Mouse (Mus musculus) heart, embryonic 16.5 days (tissue): ENCODE measurements around the gene Galnt12. TPM values are rescaled to one million over a fixed set of nuclear protein-coding genes. Genes with fewer than 3 reads are reported as not detected.
A peak's percentile ranks its signal among the peaks of the same experiment; 100 is the strongest.
"Not testable (repeated sequence)": the region's sequence is repeated elsewhere in the genome, so short reads cannot be mapped to it uniquely, and the experiment has no call there.

Experiments
- ATAC-seq: fragments of 200-750 bp; cut with Nextera tagmentation; replicated peaks from 2 replicates; pipeline ENCODE4 v1.8.0; 2017; ENCODE audit warnings: moderate number of reproducible peaks; ENCODE audit not compliant: insufficient read depth, low FRiP score; ENCODE audit errors: extremely low read depth
- H3K27ac ChIP-seq: fragments of 300-500 bp; sonication (generic); 2 replicates; pipeline ENCODE4 v1.5.1; 2014; ENCODE audit warnings: mild to moderate bottlenecking, low read length, control low read depth, moderate library complexity
- H3K27me3 ChIP-seq: fragments of 300-500 bp; sonication (generic); 2 replicates; pipeline ENCODE4 v1.6.1; 2014; ENCODE audit warnings: low read length, mixed read lengths; ENCODE audit not compliant: control insufficient read depth, insufficient read depth
- H3K36me3 ChIP-seq: fragments of 300-500 bp; sonication (generic); 2 replicates; pipeline ENCODE4 v1.6.1; 2014; ENCODE audit not compliant: control insufficient read depth, insufficient read depth
- H3K4me1 ChIP-seq: fragments of 300-500 bp; sonication (generic); 2 replicates; pipeline ENCODE4 v1.6.1; 2014; ENCODE audit warnings: low read length, mixed read lengths; ENCODE audit not compliant: control insufficient read depth, insufficient read depth
- H3K4me2 ChIP-seq: fragments of 300-500 bp; sonication (generic); 2 replicates; pipeline ENCODE4 v1.6.1; 2014; ENCODE audit warnings: low read depth, mild to moderate bottlenecking, control low read depth, low read length
- H3K4me3 ChIP-seq: fragments of 300-500 bp; sonication (generic); 2 replicates; pipeline ENCODE4 v1.5.1; 2014; ENCODE audit warnings: mild to moderate bottlenecking, control low read depth, low read length
- H3K9ac ChIP-seq: fragments of 300-500 bp; sonication (generic); 2 replicates; pipeline ENCODE4 v1.6.1; 2014; ENCODE audit warnings: low read length, control low read depth
- H3K9me3 ChIP-seq: fragments of 300-500 bp; sonication (generic); replicated peaks from 2 replicates; pipeline ENCODE4 v1.6.1; 2016; ENCODE audit warnings: low read length; ENCODE audit not compliant: control insufficient read depth
- WGBS: fragments of 180-500 bp; shearing (Covaris S2); extraction: QIAGEN DNeasy Blood & Tissue Kit; methylation state at CpG from one replicate; pipeline ENCODE4 v1.1.7; 2014; 5-methylcytosine and 5-hydroxymethylcytosine counted together
- polyA plus RNA-seq: library from polyadenylated mRNA; unstranded; fragments of >200 nt; fragmentation: Nextera tagmentation; extraction: Ambion mirVana; gene quantifications from 2 replicates; pipeline ENCODE4 v1.2.1, GENCODE M21; 2015

Galnt12 gene
- 4.1 and 5.3 TPM in 2 replicates for polyA plus RNA-seq

GRCm38 (mm10) chr4:47091493-47092386 is at the start of gene Galnt12:
TSS of gene Galnt12 (plus strand) at chr4:47091909.
- ATAC-seq = peak; percentile 65
- H3K27ac ChIP-seq = no peak within 1 kb of the TSS

DNA sequence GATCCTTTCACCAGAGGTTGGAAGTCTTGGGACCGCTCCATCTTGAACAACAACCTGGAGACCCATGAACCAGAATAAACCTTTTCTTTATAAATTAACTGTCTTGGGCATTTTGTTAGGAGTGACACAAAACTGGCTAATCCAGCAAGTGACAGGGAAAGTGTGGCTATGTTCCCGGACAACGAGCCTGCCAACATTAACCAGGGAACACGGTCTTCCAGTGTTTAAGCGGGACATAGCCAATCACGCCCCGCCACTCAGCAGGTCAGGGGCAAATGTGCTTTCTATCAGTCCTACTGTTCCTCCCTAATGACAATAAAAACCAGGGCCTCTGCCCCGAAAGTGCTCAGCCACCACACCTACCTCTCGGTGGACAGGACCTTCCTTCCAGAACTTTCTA is 47.8 kb upstream of the Galnt12 start:
- Histone ChIP-seq H3K4me3 (no peak overlapping the region), H3K27me3 (no peaks in the 10 kb centered on the region), H3K27ac (no peak overlapping the region), H3K9me3 (no peaks in the 10 kb centered on the region), H3K36me3 (no peaks in the 10 kb centered on the region), H3K4me2 (no peak overlapping the region), H3K4me1 (no peaks in the 10 kb centered on the region), H3K9ac (no peak overlapping the region)
- ATAC-seq = no peak
- WGBS = 84% methylated on average over 9 of the region's 9 CpGs

More at GRCm38 (mm10) chr4:47091493-47092386, at the start of gene Galnt12:
- H3K27me3 ChIP-seq = peaks cover 23% of the 10 kb centered on the region
- peak within 1 kb of the TSS; percentile 65 for H3K9ac ChIP-seq
- no peaks in the 10 kb centered on the region; the same call in 1 of the 2 replicates for H3K4me1 ChIP-seq
- no peaks in the 10 kb centered on the region for H3K36me3 ChIP-seq
- H3K4me2 ChIP-seq = peak within 1 kb of the TSS; percentile 93
- 2% methylated on average over 67 of the region's 74 CpGs for WGBS
- no peaks in the 10 kb centered on the region for H3K9me3 ChIP-seq
- H3K4me3 ChIP-seq = peak within 1 kb of the TSS; percentile 60

DNA sequence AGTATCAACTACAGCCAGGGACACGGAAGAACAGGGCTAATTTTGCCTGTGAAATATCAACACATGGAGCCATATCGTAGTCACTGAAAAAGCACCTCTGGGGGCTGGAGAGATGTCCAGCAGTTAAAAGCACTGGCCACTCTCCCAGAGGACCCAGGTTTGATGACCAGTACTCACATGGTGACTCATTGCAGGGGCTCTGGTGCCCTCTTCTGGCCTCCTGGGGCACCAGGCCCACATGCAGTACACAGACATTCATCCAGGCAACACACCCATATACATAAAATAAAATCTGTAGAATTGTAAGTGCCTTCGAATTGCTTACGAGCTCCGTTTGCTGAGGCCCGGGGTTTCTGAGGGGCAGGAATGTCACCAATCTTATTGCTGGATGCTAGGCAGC is 44.7 kb upstream of the Galnt12 start:
- ATAC-seq = no peak
- no peaks in the 10 kb centered on the region for H3K9me3 ChIP-seq
- WGBS = 82% methylated on average over 6 of the region's 6 CpGs

GRCm38 (mm10) chr4:47047765-47048164 is 43.9 kb upstream of the Galnt12 start:
- no peak overlapping the region for H3K9ac ChIP-seq
- no peaks in the 10 kb centered on the region for H3K9me3 ChIP-seq
- H3K4me3 ChIP-seq = no peak overlapping the region
- H3K27ac ChIP-seq = no peak overlapping the region
- no peak overlapping the region for H3K4me2 ChIP-seq
- 59% methylated on average over 4 of the region's 4 CpGs for WGBS
- no peaks in the 10 kb centered on the region for H3K36me3 ChIP-seq
- no peaks in the 10 kb centered on the region for H3K4me1 ChIP-seq
- H3K27me3 ChIP-seq = no peaks in the 10 kb centered on the region
- no peak for ATAC-seq

More for the DNA sequence above, 44.7 kb upstream of the Galnt12 start:
- no peak overlapping the region for H3K27ac ChIP-seq
- no peak overlapping the region for H3K4me2 ChIP-seq
- H3K4me3 ChIP-seq = no peak overlapping the region
- H3K27me3 ChIP-seq = no peaks in the 10 kb centered on the region
- no peaks in the 10 kb centered on the region for H3K4me1 ChIP-seq
- H3K9ac ChIP-seq = no peak overlapping the region
- H3K36me3 ChIP-seq = no peaks in the 10 kb centered on the region

DNA sequence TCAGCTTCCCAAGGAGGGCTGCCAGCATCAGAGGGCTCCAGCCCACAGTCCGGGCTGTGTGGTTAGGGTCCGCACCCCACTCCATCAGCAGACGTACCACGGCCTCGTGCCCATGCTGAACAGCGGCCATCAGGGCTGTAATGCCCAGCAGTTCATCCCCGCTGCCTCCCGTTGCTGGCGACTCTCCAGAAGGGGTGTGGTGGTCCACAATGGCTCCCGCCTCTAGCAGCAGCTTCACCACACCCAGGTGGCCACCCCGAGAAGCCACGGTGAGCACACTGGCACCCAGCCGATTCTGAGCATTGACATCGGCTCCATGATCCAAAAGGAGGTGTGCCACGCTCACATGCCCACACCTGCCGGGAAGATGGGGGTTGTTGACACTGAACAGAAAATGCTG is 42.5 kb upstream of the Galnt12 start:
- no peaks in the 10 kb centered on the region for H3K9me3 ChIP-seq
- H3K9ac ChIP-seq = no peak overlapping the region
- 92% methylated on average over 16 of the region's 16 CpGs for WGBS
- no peak overlapping the region for H3K27ac ChIP-seq
- H3K27me3 ChIP-seq = no peaks in the 10 kb centered on the region
- no peaks in the 10 kb centered on the region for H3K4me1 ChIP-seq
- no peaks in the 10 kb centered on the region for H3K36me3 ChIP-seq
- H3K4me3 ChIP-seq = no peak overlapping the region
- no peak overlapping the region for H3K4me2 ChIP-seq
- ATAC-seq = no peak

DNA sequence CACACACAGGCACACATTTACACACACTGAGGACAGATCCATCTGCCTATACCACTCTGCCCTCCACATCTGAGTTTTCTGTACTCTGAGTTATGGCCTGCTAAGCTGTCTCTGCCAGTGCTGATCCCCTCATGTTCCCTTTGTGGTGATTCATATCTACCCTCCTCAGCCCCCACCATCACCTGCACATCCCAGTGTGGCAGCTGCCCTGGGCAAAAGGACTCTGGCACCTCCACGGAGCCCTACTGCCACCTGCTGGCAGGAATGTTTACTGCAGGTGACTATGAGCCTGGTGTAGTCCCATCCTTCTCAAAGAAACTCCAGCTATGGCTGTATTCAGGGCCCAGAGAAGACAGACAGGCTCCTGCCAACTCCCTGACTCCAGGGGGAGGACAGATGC is 41.5 kb upstream of the Galnt12 start:
- no peak overlapping the region for H3K27ac ChIP-seq
- no peak overlapping the region for H3K9ac ChIP-seq
- no peaks in the 10 kb centered on the region for H3K36me3 ChIP-seq
- H3K27me3 ChIP-seq = no peaks in the 10 kb centered on the region
- no peaks in the 10 kb centered on the region for H3K4me1 ChIP-seq
- H3K9me3 ChIP-seq = no peaks in the 10 kb centered on the region
- ATAC-seq = peak; percentile 54; the same call in 1 of the 2 replicates
- H3K4me3 ChIP-seq = no peak overlapping the region
- 4% methylated on average over 1 of the region's 1 CpGs for WGBS
- H3K4me2 ChIP-seq = no peak overlapping the region

DNA sequence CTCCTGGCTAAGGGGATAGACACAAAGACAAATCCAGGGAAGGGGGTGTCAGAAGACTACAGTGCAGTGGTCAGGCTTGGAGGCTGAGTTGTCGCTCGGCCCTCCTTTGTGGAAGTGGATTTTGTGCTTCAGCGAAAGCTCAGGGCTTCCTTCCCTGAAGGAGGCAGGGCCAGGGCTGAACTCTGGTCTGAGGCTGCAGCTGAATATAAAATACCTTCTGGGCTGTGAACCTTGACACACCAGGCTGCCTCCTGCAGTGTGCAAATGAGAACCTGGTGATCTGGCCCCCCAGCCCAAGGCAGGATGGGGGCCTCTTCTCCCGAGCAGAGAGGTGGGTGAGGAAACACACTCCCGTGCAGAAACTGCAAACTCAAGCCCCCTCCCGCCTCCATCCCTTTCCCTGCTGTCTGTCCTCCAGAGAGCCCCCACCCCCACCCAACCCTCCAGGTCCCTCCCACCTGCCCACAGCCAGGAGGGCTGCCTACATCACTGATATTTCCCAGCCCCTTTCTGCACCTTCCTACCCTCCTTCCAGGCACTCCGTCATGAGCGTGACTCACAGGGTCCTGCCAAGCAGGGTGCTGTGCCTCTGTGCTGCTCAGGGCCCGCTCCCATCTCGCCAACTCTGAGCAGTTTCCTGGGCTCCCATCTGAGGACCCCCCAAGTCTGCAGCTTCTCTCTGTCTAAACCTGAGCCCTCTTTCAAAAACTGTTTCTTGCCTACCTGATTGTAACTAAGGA is 40.9 kb upstream of the Galnt12 start:
- Histone ChIP-seq H3K27ac (no peak overlapping the region), H3K9me3 (no peaks in the 10 kb centered on the region), H3K9ac (no peak overlapping the region), H3K4me3 (no peak overlapping the region), H3K4me1 (no peaks in the 10 kb centered on the region), H3K36me3 (no peaks in the 10 kb centered on the region), H3K4me2 (no peak overlapping the region), H3K27me3 (no peaks in the 10 kb centered on the region)
- 35% methylated on average over 10 of the region's 10 CpGs for whole genome bisulfite sequencing
- ATAC-seq = no peak

DNA sequence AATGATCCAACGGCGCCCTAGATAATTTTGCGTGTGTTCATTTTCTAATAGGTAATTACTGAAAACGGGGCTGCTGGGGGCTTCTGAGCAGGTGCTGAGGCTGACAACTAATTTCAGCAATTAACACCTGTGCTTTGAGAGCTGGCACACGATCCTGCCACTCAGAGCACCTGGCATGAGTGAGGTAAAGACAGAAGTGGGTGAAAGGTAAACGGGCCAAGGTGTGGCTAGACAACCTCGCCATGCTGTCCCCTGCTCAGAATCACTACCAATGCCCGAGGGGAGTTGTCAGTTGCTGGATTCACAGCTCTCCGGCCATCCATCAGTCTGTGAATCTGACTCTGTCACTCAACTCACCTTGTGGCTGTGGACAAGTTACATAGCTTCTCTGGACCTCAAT is 39.8 kb upstream of the Galnt12 start:
- H3K4me2 ChIP-seq = no peak overlapping the region
- H3K27ac ChIP-seq = no peak overlapping the region
- H3K4me3 ChIP-seq = no peak overlapping the region
- no peaks in the 10 kb centered on the region for H3K36me3 ChIP-seq
- 69% methylated on average over 9 of the region's 9 CpGs for WGBS
- no peak for ATAC-seq
- H3K9ac ChIP-seq = no peak overlapping the region
- no peaks in the 10 kb centered on the region for H3K9me3 ChIP-seq
- H3K4me1 ChIP-seq = no peaks in the 10 kb centered on the region
- H3K27me3 ChIP-seq = no peaks in the 10 kb centered on the region

DNA sequence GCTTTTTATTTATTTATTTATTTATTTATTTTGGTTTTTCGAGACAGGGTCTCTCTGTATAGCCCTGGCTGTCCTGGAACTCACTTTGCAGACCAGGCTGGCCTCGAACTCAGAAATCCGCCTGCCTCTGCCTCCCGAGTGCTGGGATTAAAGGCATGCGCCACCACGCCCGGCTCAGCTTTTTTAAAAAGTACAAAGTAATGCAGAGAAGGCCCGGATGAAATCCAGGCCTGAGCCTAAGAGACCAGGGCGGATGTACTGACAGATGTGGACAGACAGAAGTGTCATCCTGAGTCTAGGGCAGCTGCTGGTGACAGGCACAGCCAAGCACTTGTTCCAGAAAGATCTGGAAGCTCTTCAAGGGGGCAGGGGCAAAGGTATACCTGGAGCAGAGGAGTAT is 36.5 kb upstream of the Galnt12 start:
- not testable (repeated sequence) for ATAC-seq
- 95% methylated on average over 9 of the region's 9 CpGs for WGBS

More for the DNA sequence above, 36.5 kb upstream of the Galnt12 start:
- H3K4me1 ChIP-seq, H3K36me3 ChIP-seq, H3K27me3 ChIP-seq, H3K4me2 ChIP-seq, H3K27ac ChIP-seq, H3K4me3 ChIP-seq, H3K9ac ChIP-seq, H3K9me3 ChIP-seq: not testable (repeated sequence)
